Mouse (Mus musculus) intestine, postnatal 0 days (tissue): ENCODE results near the gene Tmem165. TPM values are rescaled to one million over a fixed set of nuclear protein-coding genes. Genes with fewer than 3 reads are reported as not detected.
A peak's percentile ranks its signal among the peaks of the same experiment; 100 is the strongest.

Experiments used
- ATAC-seq: fragments of 200-750 bp; cut with Nextera tagmentation; 2 replicates; pipeline ENCODE4 v1.8.0; 2017; ENCODE audit warnings: mild to moderate bottlenecking, moderate TSS enrichment, moderate library complexity
- H3K27ac ChIP-seq: fragments of 300-500 bp; sonication (generic); 2 replicates; pipeline ENCODE4 v1.5.1; 2014; ENCODE audit warnings: mild to moderate bottlenecking, low read depth, low read length, moderate library complexity
- H3K27me3 ChIP-seq: fragments of 300-500 bp; sonication (generic); replicated peaks from 2 replicates; pipeline ENCODE4 v1.6.1; 2014; ENCODE audit warnings: low read length, mixed read lengths; ENCODE audit not compliant: control insufficient read depth, insufficient read depth
- H3K36me3 ChIP-seq: fragments of 300-500 bp; sonication (generic); 2 replicates; pipeline ENCODE4 v1.6.1; 2014; ENCODE audit warnings: mild to moderate bottlenecking, moderate library complexity; ENCODE audit not compliant: control insufficient read depth, insufficient read depth
- H3K4me1 ChIP-seq: fragments of 300-500 bp; sonication (generic); replicated peaks from 2 replicates; pipeline ENCODE4 v1.6.1; 2014; ENCODE audit warnings: antibody characterized with exemption, low read length, mixed read lengths; ENCODE audit not compliant: control insufficient read depth, insufficient read depth
- H3K4me2 ChIP-seq: fragments of 300-500 bp; sonication (generic); replicated peaks from 2 replicates; pipeline ENCODE4 v1.6.1; 2014; ENCODE audit warnings: low read depth, mild to moderate bottlenecking, moderate library complexity
- H3K4me3 ChIP-seq: fragments of 300-500 bp; sonication (generic); 2 replicates; pipeline ENCODE4 v1.5.1; 2014; ENCODE audit warnings: low read depth, low read length
- H3K9ac ChIP-seq: fragments of 300-500 bp; sonication (generic); 2 replicates; pipeline ENCODE4 v1.6.1; 2014; ENCODE audit warnings: mild to moderate bottlenecking, low read depth, low read length
- H3K9me3 ChIP-seq: fragments of 300-500 bp; sonication (generic); 2 replicates; pipeline ENCODE4 v1.6.1; 2016; ENCODE audit warnings: mixed run types; ENCODE audit not compliant: control insufficient read depth
- CTCF ChIP-seq: sonication (generic); IDR thresholded peaks from 2 replicates; pipeline ENCODE4 v1.5.1; 2016; ENCODE audit warnings: low read depth, mild to moderate bottlenecking, control low read depth, antibody characterized with exemption, moderate library complexity
- WGBS: fragments of 180-500 bp; shearing (Covaris S2); extraction: QIAGEN DNeasy Blood & Tissue Kit; methylation state at CpG from one replicate; pipeline ENCODE4 v1.1.7; 2014; 5-methylcytosine and 5-hydroxymethylcytosine counted together
- polyA plus RNA-seq: library from polyadenylated mRNA; unstranded; fragments of >200 nt; fragmentation: Nextera tagmentation; extraction: Ambion mirVana; gene quantifications from 2 replicates; pipeline ENCODE4 v1.2.1, GENCODE M21; 2015

The Tmem165 gene
- polyA plus RNA-seq, 1 experiment from 2014 or later = 75.9 TPM

GRCm38 (mm10) chr5:76187885-76188284 is 4.2 kb downstream of the Tmem165 start:
- TF ChIP-seq CTCF = no peak
- H3K9ac ChIP-seq = no peak overlapping the region

GRCm38 (mm10) chr5:76190609-76191008 is 6.9 kb downstream of the Tmem165 start:
- Histone ChIP-seq H3K36me3 (peaks cover 13% of the 10 kb centered on the region), H3K4me1 (no peaks in the 10 kb centered on the region), H3K27ac (peak overlapping the region; percentile 35; the same call in 1 of the 2 replicates), H3K9me3 (no peaks in the 10 kb centered on the region), H3K4me3 (no peak overlapping the region), H3K27me3 (no peaks in the 10 kb centered on the region), H3K9ac (no peak overlapping the region), H3K4me2 (no peak overlapping the region)
- WGBS = 45% methylated on average over 4 of the region's 4 CpGs
- no peak for TF ChIP-seq CTCF
- peak; percentile 48; the same call in 1 of the 2 replicates for ATAC-seq

More at GRCm38 (mm10) chr5:76187885-76188284, 4.2 kb downstream of the Tmem165 start:
- Histone ChIP-seq H3K4me1 (0 out of 2 replicates have a peak, but pooled peaks cover 4% of the 10 kb centered on the region), H3K4me3 (no peak overlapping the region), H3K9me3 (no peaks in the 10 kb centered on the region), H3K27ac (no peak overlapping the region), H3K4me2 (no peak overlapping the region), H3K36me3 (peaks cover 8% of the 10 kb centered on the region; the same call in 1 of the 2 replicates), H3K27me3 (no peaks in the 10 kb centered on the region)
- no peak for ATAC-seq
- 71% methylated on average over 5 of the region's 5 CpGs for WGBS

- no peak overlapping the region for H3K27ac ChIP-seq
- no peak overlapping the region for H3K4me2 ChIP-seq
- peaks cover 19% of the 10 kb centered on the region for H3K36me3 ChIP-seq
- H3K4me3 ChIP-seq = no peak overlapping the region
- no peaks in the 10 kb centered on the region for H3K4me1 ChIP-seq
- no peak for TF ChIP-seq CTCF
- no peaks in the 10 kb centered on the region for H3K27me3 ChIP-seq
- H3K9me3 ChIP-seq = no peaks in the 10 kb centered on the region
- no peak for ATAC-seq
- H3K9ac ChIP-seq = no peak overlapping the region
Observed at GRCm38 (mm10) chr5:76193075-76193474, 9.4 kb downstream of the Tmem165 start.

GRCm38 (mm10) chr5:76194377-76194945 is 10.8 kb downstream of the Tmem165 start:
- H3K4me3 ChIP-seq = no peak overlapping the region
- 69% methylated on average over 6 of the region's 6 CpGs for WGBS
- H3K36me3 ChIP-seq = peaks cover 22% of the 10 kb centered on the region
- H3K4me1 ChIP-seq = no peaks in the 10 kb centered on the region
- no peak overlapping the region for H3K4me2 ChIP-seq
- H3K9me3 ChIP-seq = no peaks in the 10 kb centered on the region
- H3K27me3 ChIP-seq = no peaks in the 10 kb centered on the region
- H3K9ac ChIP-seq = no peak overlapping the region
- no peak overlapping the region for H3K27ac ChIP-seq
- ATAC-seq = no peak
- no peak for TF ChIP-seq CTCF

GRCm38 (mm10) chr5:76199346-76199745 is 15.7 kb downstream of the Tmem165 start:
- WGBS = 93% methylated on average over 13 of the region's 13 CpGs
- Histone ChIP-seq H3K9ac (no peak overlapping the region), H3K4me2 (no peak overlapping the region), H3K9me3 (no peaks in the 10 kb centered on the region), H3K36me3 (peaks cover 37% of the 10 kb centered on the region), H3K27me3 (no peaks in the 10 kb centered on the region), H3K4me1 (no peaks in the 10 kb centered on the region), H3K27ac (no peak overlapping the region), H3K4me3 (no peak overlapping the region)
- no peak for ATAC-seq
- TF ChIP-seq CTCF = no peak

- no peak for ATAC-seq
- Histone ChIP-seq H3K36me3 (peaks cover 58% of the 10 kb centered on the region), H3K4me1 (no peaks in the 10 kb centered on the region)
Observed at GRCm38 (mm10) chr5:76203171-76203570, 19.5 kb downstream of the Tmem165 start.

More at GRCm38 (mm10) chr5:76203171-76203570, 19.5 kb downstream of the Tmem165 start:
- WGBS = 84% methylated on average over 3 of the region's 3 CpGs
- H3K4me3 ChIP-seq = no peak overlapping the region
- H3K27me3 ChIP-seq = no peaks in the 10 kb centered on the region
- no peaks in the 10 kb centered on the region for H3K9me3 ChIP-seq
- H3K4me2 ChIP-seq = no peak overlapping the region
- no peak overlapping the region for H3K27ac ChIP-seq
- no peak for TF ChIP-seq CTCF
- H3K9ac ChIP-seq = no peak overlapping the region
